19 mouse cellular contexts compared by ENCODE assay signal in genomic region chr9:107646975-107647374, GRCm38 (mm10). TPM values are rescaled to one million over a fixed set of nuclear protein-coding genes. Genes with fewer than 3 reads are reported as not detected.
DNase-seq lines count a peak whose midpoint lies in the region; ATAC-seq and TF ChIP-seq lines count a peak whose summit lies in the region.
"Had no signal": no experiment of that assay in that cellular context is flagged by ENCODE, and none has a peak within 500 bp of the region (broad histone marks: within the 10 kb centered on the region; RNA-seq: fewer than 3 reads in every experiment).

No protein-coding gene starts in this region.

- H3K36me3 ChIP-seq in intestine, postnatal 0 days (ENCODE audit: control insufficient read depth, insufficient read depth): no peaks in the 10 kb centered on the region; the same call in 1 of the 2 replicates
- H3K36me3 ChIP-seq in intestine, embryonic 16.5 days (ENCODE audit: control insufficient read depth, insufficient read depth, low read length): no peaks in the 10 kb centered on the region
- H3K36me3 ChIP-seq in midbrain, postnatal 0 days (ENCODE audit: insufficient read depth, low read length): no peaks in the 10 kb centered on the region
- H3K36me3 ChIP-seq in midbrain, embryonic 14.5 days (ENCODE audit: control insufficient read depth, insufficient read depth, low read length): no peaks in the 10 kb centered on the region
- H3K36me3 ChIP-seq: forebrain, embryonic 12.5 days; liver, embryonic 15.5 days had no signal

- H3K9me3 ChIP-seq in intestine, postnatal 0 days (ENCODE audit: control insufficient read depth): no peaks in the 10 kb centered on the region
- no peaks in the 10 kb centered on the region for H3K9me3 ChIP-seq in intestine, embryonic 16.5 days (ENCODE audit: control insufficient read depth, low read length)
- no peaks in the 10 kb centered on the region for H3K9me3 ChIP-seq in midbrain, postnatal 0 days (ENCODE audit: low read length)
- no peaks in the 10 kb centered on the region for H3K9me3 ChIP-seq in midbrain, embryonic 14.5 days (ENCODE audit: control insufficient read depth, low read length)
- H3K9me3 ChIP-seq: forebrain, embryonic 12.5 days; liver, embryonic 15.5 days had no signal

- WGBS in intestine, postnatal 0 days: 72% methylated on average over 6 of the region's 6 CpGs
- 76% methylated on average over 6 of the region's 6 CpGs for WGBS in intestine, embryonic 16.5 days
- 80% methylated on average over 6 of the region's 6 CpGs for WGBS in midbrain, postnatal 0 days
- WGBS in midbrain, embryonic 14.5 days: 84% methylated on average over 6 of the region's 6 CpGs

- H3K27me3 ChIP-seq in intestine, postnatal 0 days (replicated peaks; ENCODE audit: control insufficient read depth, insufficient read depth, low read length): no peaks in the 10 kb centered on the region
- no peaks in the 10 kb centered on the region for H3K27me3 ChIP-seq in intestine, embryonic 16.5 days (replicated peaks; ENCODE audit: control insufficient read depth, insufficient read depth, low read length)
- H3K27me3 ChIP-seq in midbrain, postnatal 0 days (ENCODE audit: insufficient read depth, low read length): no peaks in the 10 kb centered on the region
- no peaks in the 10 kb centered on the region for H3K27me3 ChIP-seq in midbrain, embryonic 14.5 days (ENCODE audit: control insufficient read depth, insufficient read depth, low read length)
- H3K27me3 ChIP-seq: forebrain, embryonic 12.5 days had no signal

- no peak overlapping the region for H3K4me2 ChIP-seq in intestine, postnatal 0 days (replicated peaks; ENCODE audit: low read depth)
- no peak overlapping the region for H3K4me2 ChIP-seq in intestine, embryonic 16.5 days (ENCODE audit: low read depth, low read length)
- no peak overlapping the region for H3K4me2 ChIP-seq in midbrain, postnatal 0 days (ENCODE audit: low read depth, low read length, poor library complexity, severe bottlenecking)
- H3K4me2 ChIP-seq in midbrain, embryonic 14.5 days (ENCODE audit: low read length): no peak overlapping the region
- H3K4me2 ChIP-seq: forebrain, embryonic 12.5 days; liver, embryonic 15.5 days had no signal

- no peak overlapping the region for H3K4me3 ChIP-seq in intestine, postnatal 0 days (ENCODE audit: low read depth, low read length)
- no peak overlapping the region for H3K4me3 ChIP-seq in intestine, embryonic 16.5 days (ENCODE audit: low read length)
- H3K4me3 ChIP-seq in midbrain, postnatal 0 days (ENCODE audit: low read depth, low read length): no peak overlapping the region
- H3K4me3 ChIP-seq in midbrain, embryonic 14.5 days (replicated peaks; ENCODE audit: low read depth, low read length): no peak overlapping the region
- H3K4me3 ChIP-seq: forebrain, embryonic 12.5 days; liver, embryonic 15.5 days had no signal

- no peak overlapping the region for H3K9ac ChIP-seq in intestine, postnatal 0 days (ENCODE audit: low read depth, low read length)
- H3K9ac ChIP-seq in intestine, embryonic 16.5 days (ENCODE audit: low read depth, low read length): no peak overlapping the region
- H3K9ac ChIP-seq in midbrain, postnatal 0 days (replicated peaks; ENCODE audit: low read length, poor library complexity, severe bottlenecking): no peak overlapping the region
- H3K9ac ChIP-seq in midbrain, embryonic 14.5 days (replicated peaks; ENCODE audit: low read length): no peak overlapping the region
- H3K9ac ChIP-seq: forebrain, embryonic 12.5 days; liver, embryonic 15.5 days had no signal

- DNase-seq in midbrain, postnatal 0 days (ENCODE audit: low spot score): no peak
- no peak for DNase-seq in midbrain, embryonic 14.5 days
- peak; percentile 62 for DNase-seq in NIH3T3 (ENCODE audit: low read depth)
- no peak for DNase-seq in thymus, postnatal 36 days
- no peak for DNase-seq in natural killer cell, adult 2 months (ENCODE audit: low spot score in 2 of 2)
- DNase-seq: adrenal gland, adult 8-10 months; cerebellum, postnatal 10 days; embryo, embryonic 11 days; lung, postnatal 14 days; retina, postnatal 1 day; right cerebral cortex, postnatal 4 days had no signal

- peak; percentile 40 for TF ChIP-seq CTCF in intestine, postnatal 0 days (IDR thresholded peaks at IDR 0.05; ENCODE audit: low read depth)
- TF ChIP-seq CTCF in midbrain, postnatal 0 days (IDR thresholded peaks at IDR 0.05): peak; percentile 42; the same call in 1 of the 2 replicates

- ATAC-seq in intestine, postnatal 0 days: no peak
- ATAC-seq in intestine, embryonic 16.5 days: no peak
- no peak for ATAC-seq in midbrain, postnatal 0 days (ENCODE audit: low FRiP score)
- no peak for ATAC-seq in midbrain, embryonic 14.5 days (ENCODE audit: low FRiP score, low TSS enrichment)

- H3K27ac ChIP-seq in intestine, postnatal 0 days (ENCODE audit: low read depth, low read length): no peak overlapping the region
- no peak overlapping the region for H3K27ac ChIP-seq in intestine, embryonic 16.5 days (ENCODE audit: low read length)
- no peak overlapping the region for H3K27ac ChIP-seq in midbrain, postnatal 0 days (ENCODE audit: low read depth, low read length)
- H3K27ac ChIP-seq in midbrain, embryonic 14.5 days (replicated peaks; ENCODE audit: low read depth, low read length): no peak overlapping the region
- H3K27ac ChIP-seq: forebrain, embryonic 12.5 days; liver, embryonic 15.5 days had no signal

- peaks cover 3% of the 10 kb centered on the region; the same call in 1 of the 2 replicates for H3K4me1 ChIP-seq in intestine, postnatal 0 days (replicated peaks; ENCODE audit: control insufficient read depth, insufficient read depth, low read length)
- H3K4me1 ChIP-seq in intestine, embryonic 16.5 days (ENCODE audit: control insufficient read depth, insufficient read depth, low read length): 0 out of 2 replicates have a peak, but pooled peaks cover 4% of the 10 kb centered on the region
- peaks cover 5% of the 10 kb centered on the region; the same call in 1 of the 2 replicates for H3K4me1 ChIP-seq in midbrain, postnatal 0 days (ENCODE audit: insufficient read depth, low read length)
- peaks cover 4% of the 10 kb centered on the region; the same call in 1 of the 2 replicates for H3K4me1 ChIP-seq in midbrain, embryonic 14.5 days (ENCODE audit: control insufficient read depth, insufficient read depth, low read length)

RNA-seq across cellular contexts. Expression of gene Gnai2, which starts 11.8 kb away (rescaled TPM):
- polyA plus RNA-seq in intestine, postnatal 0 days (2015; fragmentation: Nextera tagmentation; extraction: Ambion mirVana): 245 and 265 TPM in 2 replicates
- polyA plus RNA-seq in intestine, embryonic 16.5 days (2015; fragmentation: Nextera tagmentation; extraction: Ambion mirVana): 301 and 311 TPM in 2 replicates
- 224 and 241 TPM in 2 replicates for total RNA-seq in midbrain, postnatal 0 days (2014; rRNA removed)
- 260 and 264 TPM in 2 replicates for polyA plus RNA-seq in midbrain, postnatal 0 days (2015; fragmentation: Nextera tagmentation; extraction: Ambion mirVana)
- 284 and 326 TPM in 2 replicates for polyA plus RNA-seq in midbrain, embryonic 14.5 days (2014; fragmentation: Nextera tagmentation; extraction: Ambion mirVana)

RNA-seq across cellular contexts. Expression of gene Slc38a3, which starts 22.4 kb away (rescaled TPM):
- 15.5 and 15.6 TPM in 2 replicates for polyA plus RNA-seq in intestine, postnatal 0 days (2015; fragmentation: Nextera tagmentation; extraction: Ambion mirVana)
- 10.1 TPM in 2 replicates for polyA plus RNA-seq in intestine, embryonic 16.5 days (2015; fragmentation: Nextera tagmentation; extraction: Ambion mirVana)
- total RNA-seq in midbrain, postnatal 0 days (2014; rRNA removed): 70.0 and 94.5 TPM in 2 replicates
- polyA plus RNA-seq in midbrain, postnatal 0 days (2015; fragmentation: Nextera tagmentation; extraction: Ambion mirVana): 37.6 and 44.6 TPM in 2 replicates
- 20.4 and 31.9 TPM in 2 replicates for polyA plus RNA-seq in midbrain, embryonic 14.5 days (2014; fragmentation: Nextera tagmentation; extraction: Ambion mirVana)
- total RNA-seq: hematopoietic stem cell, adult 5-6 weeks; megakaryocyte-erythroid progenitor cell, adult 5-6 weeks had no signal

RNA-seq across cellular contexts. Expression of gene Gnat1, which starts 32.5 kb away (rescaled TPM):
- 1.6 and 1.9 TPM in 2 replicates for polyA plus RNA-seq in intestine, postnatal 0 days (2015; fragmentation: Nextera tagmentation; extraction: Ambion mirVana)
- polyA plus RNA-seq in intestine, embryonic 16.5 days (2015; fragmentation: Nextera tagmentation; extraction: Ambion mirVana): 0.98 and 1.6 TPM in 2 replicates
- 0.52 and 0.55 TPM in 2 replicates for total RNA-seq in midbrain, postnatal 0 days (2014; rRNA removed)
- 2.3 and 2.6 TPM in 2 replicates for polyA plus RNA-seq in midbrain, postnatal 0 days (2015; fragmentation: Nextera tagmentation; extraction: Ambion mirVana)
- 0.97 and 2.0 TPM in 2 replicates for polyA plus RNA-seq in midbrain, embryonic 14.5 days (2014; fragmentation: Nextera tagmentation; extraction: Ambion mirVana)
- total RNA-seq: gastrocnemius, postnatal 4 days; hematopoietic stem cell, adult 5-6 weeks; layer of hippocampus, adult 18-20 months; megakaryocyte-erythroid progenitor cell, adult 5-6 weeks had no signal

RNA-seq across cellular contexts. Expression of gene Sema3b, which starts 37.9 kb away (rescaled TPM):
- 37.1 and 37.3 TPM in 2 replicates for polyA plus RNA-seq in intestine, postnatal 0 days (2015; fragmentation: Nextera tagmentation; extraction: Ambion mirVana)
- polyA plus RNA-seq in intestine, embryonic 16.5 days (2015; fragmentation: Nextera tagmentation; extraction: Ambion mirVana): 50.4 and 54.9 TPM in 2 replicates
- total RNA-seq in midbrain, postnatal 0 days (2014; rRNA removed): 5.7 and 16.7 TPM in 2 replicates
- polyA plus RNA-seq in midbrain, postnatal 0 days (2015; fragmentation: Nextera tagmentation; extraction: Ambion mirVana): 4.0 and 5.1 TPM in 2 replicates
- polyA plus RNA-seq in midbrain, embryonic 14.5 days (2014; fragmentation: Nextera tagmentation; extraction: Ambion mirVana): 1.5 and 3.2 TPM in 2 replicates
- total RNA-seq: hematopoietic stem cell, adult 5-6 weeks had no signal

RNA-seq across cellular contexts. Expression of gene Ifrd2, which starts 59.5 kb away (rescaled TPM):
- 36.9 and 38.9 TPM in 2 replicates for polyA plus RNA-seq in intestine, postnatal 0 days (2015; fragmentation: Nextera tagmentation; extraction: Ambion mirVana)
- 79.0 and 89.6 TPM in 2 replicates for polyA plus RNA-seq in intestine, embryonic 16.5 days (2015; fragmentation: Nextera tagmentation; extraction: Ambion mirVana)
- total RNA-seq in midbrain, postnatal 0 days (2014; rRNA removed): 8.4 and 8.9 TPM in 2 replicates
- polyA plus RNA-seq in midbrain, postnatal 0 days (2015; fragmentation: Nextera tagmentation; extraction: Ambion mirVana): 6.5 and 7.5 TPM in 2 replicates
- polyA plus RNA-seq in midbrain, embryonic 14.5 days (2014; fragmentation: Nextera tagmentation; extraction: Ambion mirVana): 14.5 and 15.7 TPM in 2 replicates
